Mouse (Mus musculus): ENCODE measurements around the gene 9130213A22Rik. TPM values are rescaled to one million over a fixed set of nuclear protein-coding genes. Genes with fewer than 3 reads are reported as not detected.

The 9130213A22Rik gene
- polyA plus RNA-seq, 1 experiment from 2014 or later = 0.42 TPM

DNA sequence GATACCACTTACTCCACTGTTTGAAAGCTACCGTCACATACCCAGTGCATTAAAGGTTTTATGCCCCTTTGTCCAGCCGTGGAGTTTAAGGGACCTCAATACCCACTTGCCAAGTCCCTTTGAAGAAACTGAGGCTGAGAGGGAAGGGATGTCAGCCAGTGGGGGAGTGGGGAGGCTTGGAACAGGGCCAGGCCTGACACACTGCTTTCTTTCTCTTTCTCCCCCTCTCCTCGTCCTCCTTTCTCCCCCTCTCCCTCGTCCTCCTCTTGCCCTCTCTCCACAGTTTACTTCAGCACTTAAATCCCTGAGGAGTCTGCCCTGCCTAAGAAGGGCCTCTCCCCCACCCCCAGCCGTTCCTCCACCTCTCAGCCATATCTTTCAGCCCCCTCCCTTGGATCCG lies 32.0 kb downstream of the 9130213A22Rik start:
- no peak overlapping the region for H3K4me3 ChIP-seq
- peaks cover 51% of the 10 kb centered on the region for H3K4me1 ChIP-seq (replicated peaks)
- WGBS = 53% methylated on average over 6 of the region's 6 CpGs
- no peak overlapping the region for H3K27ac ChIP-seq (ENCODE audit: poor library complexity, severe bottlenecking)
- H3K36me3 ChIP-seq = peaks cover 30% of the 10 kb centered on the region
- peak overlapping the region; percentile 100 for H3K9ac ChIP-seq
- no peaks in the 10 kb centered on the region for H3K9me3 ChIP-seq (replicated peaks)
- H3K4me2 ChIP-seq = peak overlapping the region; percentile 95
- H3K27me3 ChIP-seq (replicated peaks) = no peaks in the 10 kb centered on the region
- ATAC-seq (ENCODE audit: insufficient number of reproducible peaks, low FRiP score) = no peak

- H3K9me3 ChIP-seq (replicated peaks) = no peaks in the 10 kb centered on the region
- peaks cover 51% of the 10 kb centered on the region for H3K4me1 ChIP-seq (replicated peaks)
- H3K9ac ChIP-seq = peak overlapping the region; percentile 100
- H3K36me3 ChIP-seq = peaks cover 30% of the 10 kb centered on the region
- peak overlapping the region; percentile 95 for H3K4me2 ChIP-seq
- peak overlapping the region; percentile 94 for H3K27ac ChIP-seq (ENCODE audit: poor library complexity, severe bottlenecking)
- no peak for ATAC-seq (ENCODE audit: insufficient number of reproducible peaks, low FRiP score)
- 80% methylated on average over 12 of the region's 12 CpGs for WGBS
- peak overlapping the region; percentile 91 for H3K4me3 ChIP-seq
- no peaks in the 10 kb centered on the region for H3K27me3 ChIP-seq (replicated peaks)
Measured at GRCm38 (mm10) chr11:69089616-69090290, 32.6 kb downstream of the 9130213A22Rik start.

DNA sequence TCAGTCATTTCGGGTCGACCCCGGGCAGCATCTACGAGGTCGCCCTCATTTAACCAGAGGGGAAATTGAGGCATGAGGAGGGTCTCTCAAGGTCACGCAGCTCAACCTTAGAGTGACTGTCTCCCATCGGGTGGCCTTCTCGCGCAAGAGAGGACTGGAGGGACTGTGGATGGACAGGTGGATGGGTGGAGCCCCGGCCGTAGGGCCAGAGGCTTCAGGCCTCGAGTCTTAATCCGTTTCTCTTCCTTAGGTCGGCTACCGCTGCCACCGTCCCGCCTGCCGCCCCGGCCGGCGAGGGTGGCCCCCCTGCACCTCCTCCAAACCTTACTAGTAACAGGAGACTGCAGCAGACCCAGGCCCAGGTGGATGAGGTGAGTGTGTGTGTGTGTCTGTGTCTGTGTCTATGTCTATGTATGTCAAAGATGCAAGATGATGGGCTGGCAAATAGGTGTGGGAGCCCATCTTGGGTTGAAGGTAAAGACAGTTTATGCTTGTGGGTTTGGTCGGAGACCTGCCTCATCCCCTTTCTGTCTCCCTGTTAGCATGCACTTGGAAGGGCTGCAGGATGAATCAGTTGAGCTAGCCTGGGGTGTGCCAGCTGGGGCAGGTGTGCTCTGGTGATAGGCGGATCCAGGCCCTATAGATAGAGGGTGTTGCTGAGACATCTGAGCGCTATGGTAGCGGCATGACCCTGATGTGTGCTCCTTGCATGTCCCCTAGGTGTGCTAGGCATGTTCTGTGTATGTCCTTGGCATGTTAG lies 33.4 kb downstream of the 9130213A22Rik start:
- no peaks in the 10 kb centered on the region for H3K9me3 ChIP-seq (replicated peaks)
- H3K4me3 ChIP-seq = peak overlapping the region; percentile 91
- peak overlapping the region; percentile 95 for H3K4me2 ChIP-seq
- ATAC-seq (ENCODE audit: insufficient number of reproducible peaks, low FRiP score) = peak; percentile 46
- peaks cover 51% of the 10 kb centered on the region for H3K4me1 ChIP-seq (replicated peaks)
- peak overlapping the region; percentile 94 for H3K27ac ChIP-seq (ENCODE audit: poor library complexity, severe bottlenecking)
- WGBS = 9% methylated on average over 25 of the region's 25 CpGs
- H3K9ac ChIP-seq = peak overlapping the region; percentile 100
- H3K27me3 ChIP-seq (replicated peaks) = no peaks in the 10 kb centered on the region
- peaks cover 30% of the 10 kb centered on the region for H3K36me3 ChIP-seq

GRCm38 (mm10) chr11:69088103-69088855 lies 34.1 kb downstream of the 9130213A22Rik start, which contains the start of gene Vamp2:
Gene Vamp2 (plus strand): TSS chr11:69088490.
- WGBS = under 1% methylated on average over 63 of the region's 67 CpGs
- no peaks in the 10 kb centered on the region for H3K27me3 ChIP-seq (replicated peaks)
- H3K9me3 ChIP-seq (replicated peaks) = no peaks in the 10 kb centered on the region
- peak; percentile 85 for ATAC-seq (ENCODE audit: insufficient number of reproducible peaks, low FRiP score)
- peaks cover 51% of the 10 kb centered on the region for H3K4me1 ChIP-seq (replicated peaks)
- H3K27ac ChIP-seq (ENCODE audit: poor library complexity, severe bottlenecking) = peak within 1 kb of the TSS; percentile 94
- H3K4me2 ChIP-seq = peak within 1 kb of the TSS; percentile 95
- peak within 1 kb of the TSS; percentile 100 for H3K9ac ChIP-seq
- peaks cover 30% of the 10 kb centered on the region for H3K36me3 ChIP-seq
- H3K4me3 ChIP-seq = peak within 1 kb of the TSS; percentile 91

- H3K9me3 ChIP-seq (replicated peaks) = no peaks in the 10 kb centered on the region
- peak overlapping the region; percentile 94 for H3K27ac ChIP-seq (ENCODE audit: poor library complexity, severe bottlenecking)
- 52% methylated on average over 2 of the region's 2 CpGs for WGBS
- ATAC-seq (ENCODE audit: insufficient number of reproducible peaks, low FRiP score) = no peak
- peaks cover 27% of the 10 kb centered on the region for H3K36me3 ChIP-seq
- peaks cover 51% of the 10 kb centered on the region for H3K4me1 ChIP-seq (replicated peaks)
- H3K9ac ChIP-seq = peak overlapping the region; percentile 100; the same call in 1 of the 2 replicates
- H3K4me3 ChIP-seq = peak overlapping the region; percentile 91
- H3K27me3 ChIP-seq (replicated peaks) = no peaks in the 10 kb centered on the region
- H3K4me2 ChIP-seq = peak overlapping the region; percentile 95
Measured at GRCm38 (mm10) chr11:69087597-69087996, 34.8 kb downstream of the 9130213A22Rik start.

GRCm38 (mm10) chr11:69087082-69087481 lies 35.3 kb downstream of the 9130213A22Rik start:
- H3K27ac ChIP-seq (ENCODE audit: poor library complexity, severe bottlenecking) = peak overlapping the region; percentile 94
- WGBS = 25% methylated on average over 4 of the region's 4 CpGs
- peaks cover 24% of the 10 kb centered on the region for H3K36me3 ChIP-seq
- peak overlapping the region; percentile 24; the same call in 1 of the 2 replicates for H3K9ac ChIP-seq
- H3K4me3 ChIP-seq = no peak overlapping the region
- H3K4me2 ChIP-seq = peak overlapping the region; percentile 14
- no peaks in the 10 kb centered on the region for H3K27me3 ChIP-seq (replicated peaks)
- no peak for ATAC-seq (ENCODE audit: insufficient number of reproducible peaks, low FRiP score)
- H3K9me3 ChIP-seq (replicated peaks) = no peaks in the 10 kb centered on the region
- peaks cover 49% of the 10 kb centered on the region for H3K4me1 ChIP-seq (replicated peaks)

DNA sequence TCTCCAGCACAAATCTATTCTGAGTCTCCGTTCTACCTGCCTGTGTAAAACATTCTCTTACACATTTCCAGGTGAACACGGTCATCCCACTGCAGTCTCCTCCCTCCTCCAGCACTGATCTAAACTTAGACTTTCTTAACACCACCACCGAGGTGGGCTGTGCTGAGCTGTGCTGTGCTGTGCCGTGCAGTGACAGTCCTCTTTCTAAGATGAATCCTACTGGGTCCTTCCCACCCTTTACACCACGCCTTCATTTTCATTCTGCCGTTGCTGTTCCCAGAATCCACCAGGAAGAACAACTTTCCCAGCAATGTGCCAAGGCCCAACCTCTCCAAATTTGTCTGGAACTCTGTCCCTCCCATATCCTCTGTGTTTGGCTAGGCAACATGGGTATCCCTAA lies 36.0 kb downstream of the 9130213A22Rik start:
- Histone ChIP-seq H3K36me3 (peaks cover 18% of the 10 kb centered on the region), H3K9ac (no peak overlapping the region), H3K27ac (ENCODE audit: poor library complexity, severe bottlenecking) (peak overlapping the region; percentile 94), H3K9me3 (replicated peaks) (no peaks in the 10 kb centered on the region), H3K4me3 (no peak overlapping the region), H3K4me1 (replicated peaks) (peaks cover 42% of the 10 kb centered on the region), H3K27me3 (replicated peaks) (no peaks in the 10 kb centered on the region), H3K4me2 (no peak overlapping the region; the same call in 1 of the 2 replicates)
- ATAC-seq (ENCODE audit: insufficient number of reproducible peaks, low FRiP score) = no peak
- WGBS = 31% methylated on average over 6 of the region's 6 CpGs

DNA sequence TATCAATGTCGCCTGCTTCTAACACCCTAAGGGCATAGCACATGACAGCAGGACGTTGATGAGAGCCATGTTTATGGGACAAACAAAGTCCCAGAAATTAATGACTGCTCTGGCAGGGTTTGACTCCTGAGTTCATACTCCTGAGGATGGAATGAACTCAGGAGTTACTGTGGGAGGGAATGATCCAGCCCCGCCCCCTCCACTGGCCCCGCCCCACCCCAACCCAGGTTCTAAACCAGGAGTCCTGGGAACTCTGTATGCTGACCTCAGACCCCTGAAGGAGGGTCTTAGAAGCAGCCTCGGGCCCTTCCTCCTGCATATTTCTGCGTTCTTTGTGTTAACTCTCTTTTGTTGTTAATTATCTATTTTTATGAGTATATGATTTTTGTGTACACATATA lies 36.8 kb downstream of the 9130213A22Rik start:
- ATAC-seq (ENCODE audit: insufficient number of reproducible peaks, low FRiP score) = no peak
- 77% methylated on average over 6 of the region's 6 CpGs for WGBS
- H3K9me3 ChIP-seq (replicated peaks) = no peaks in the 10 kb centered on the region
- H3K27me3 ChIP-seq (replicated peaks) = no peaks in the 10 kb centered on the region
- H3K4me2 ChIP-seq = no peak overlapping the region
- H3K36me3 ChIP-seq = peaks cover 11% of the 10 kb centered on the region
- no peak overlapping the region for H3K4me3 ChIP-seq
- no peak overlapping the region for H3K27ac ChIP-seq (ENCODE audit: poor library complexity, severe bottlenecking)
- H3K4me1 ChIP-seq (replicated peaks) = peaks cover 36% of the 10 kb centered on the region
- H3K9ac ChIP-seq = no peak overlapping the region

GRCm38 (mm10) chr11:69081613-69082012 lies 40.8 kb downstream of the 9130213A22Rik start:
- no peaks in the 10 kb centered on the region for H3K36me3 ChIP-seq
- WGBS = 85% methylated on average over 7 of the region's 7 CpGs
- no peaks in the 10 kb centered on the region for H3K9me3 ChIP-seq (replicated peaks)
- H3K27ac ChIP-seq (ENCODE audit: poor library complexity, severe bottlenecking) = no peak overlapping the region
- no peak overlapping the region for H3K9ac ChIP-seq
- no peaks in the 10 kb centered on the region for H3K27me3 ChIP-seq (replicated peaks)
- ATAC-seq (ENCODE audit: insufficient number of reproducible peaks, low FRiP score) = no peak
- H3K4me3 ChIP-seq = no peak overlapping the region
- peaks cover 6% of the 10 kb centered on the region for H3K4me1 ChIP-seq (replicated peaks)
- no peak overlapping the region for H3K4me2 ChIP-seq

DNA sequence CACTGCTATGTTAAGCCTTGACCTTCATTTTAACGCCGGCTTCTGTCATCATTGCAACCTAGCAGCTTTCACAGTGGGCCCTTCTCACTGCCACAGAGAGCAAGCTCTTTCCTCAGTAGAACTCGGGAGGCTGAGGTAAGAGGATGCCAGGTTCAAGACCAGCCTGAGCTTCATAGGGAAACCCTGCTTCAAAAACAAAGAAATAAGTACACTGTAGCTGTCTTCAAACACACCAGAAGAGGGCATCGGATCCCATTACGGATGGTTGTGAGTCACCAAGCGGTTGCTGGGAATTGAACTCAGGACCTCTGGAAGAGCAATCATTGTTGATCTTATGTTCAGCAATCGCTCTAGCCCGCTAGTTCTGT lies 41.5 kb downstream of the 9130213A22Rik start:
- H3K9me3 ChIP-seq (replicated peaks) = no peaks in the 10 kb centered on the region
- WGBS = 83% methylated on average over 8 of the region's 8 CpGs
- H3K4me3 ChIP-seq = no peak overlapping the region
- H3K4me2 ChIP-seq = no peak overlapping the region
- H3K4me1 ChIP-seq (replicated peaks) = no peaks in the 10 kb centered on the region
- H3K36me3 ChIP-seq = no peaks in the 10 kb centered on the region
- no peak overlapping the region for H3K9ac ChIP-seq
- no peak overlapping the region for H3K27ac ChIP-seq (ENCODE audit: poor library complexity, severe bottlenecking)
- ATAC-seq (ENCODE audit: insufficient number of reproducible peaks, low FRiP score) = no peak
- H3K27me3 ChIP-seq (replicated peaks) = no peaks in the 10 kb centered on the region

All from heart, embryonic 12.5 days (tissue).